ENCODE assay signal across 8 mouse cellular contexts in genomic region chr1:160717742-160718141, GRCm38 (mm10).
DNase-seq lines count a peak whose midpoint lies in the region; ATAC-seq and TF ChIP-seq lines count a peak whose summit lies in the region.

No protein-coding gene starts in this region.

- H3K9ac ChIP-seq in heart, postnatal 0 days (replicated peaks; ENCODE audit: low read depth, low read length): no peak overlapping the region
- no peak overlapping the region for H3K9ac ChIP-seq in heart, embryonic 11.5 days (ENCODE audit: low read depth, low read length)
- H3K9ac ChIP-seq in embryonic facial prominence, embryonic 14.5 days (ENCODE audit: low read depth, low read length): no peak overlapping the region

- H3K27ac ChIP-seq in heart, postnatal 0 days (ENCODE audit: low read depth): no peak overlapping the region
- no peak overlapping the region for H3K27ac ChIP-seq in heart, embryonic 11.5 days (ENCODE audit: low read depth, low read length)
- no peak overlapping the region for H3K27ac ChIP-seq in embryonic facial prominence, embryonic 14.5 days (replicated peaks; ENCODE audit: low read depth, low read length)

- no peaks in the 10 kb centered on the region for H3K9me3 ChIP-seq in heart, postnatal 0 days (replicated peaks; ENCODE audit: control insufficient read depth, low read length)
- no peaks in the 10 kb centered on the region for H3K9me3 ChIP-seq in heart, embryonic 11.5 days (replicated peaks; ENCODE audit: control insufficient read depth, low read length)
- no peaks in the 10 kb centered on the region for H3K9me3 ChIP-seq in embryonic facial prominence, embryonic 14.5 days (ENCODE audit: control insufficient read depth, low read length)

- no peak overlapping the region for H3K4me2 ChIP-seq in heart, postnatal 0 days (ENCODE audit: low read depth, low read length)
- no peak overlapping the region for H3K4me2 ChIP-seq in heart, embryonic 11.5 days
- no peak overlapping the region for H3K4me2 ChIP-seq in embryonic facial prominence, embryonic 14.5 days (ENCODE audit: low read depth, low read length)

- H3K36me3 ChIP-seq in heart, postnatal 0 days (replicated peaks; ENCODE audit: control insufficient read depth, insufficient read depth, low read length): peaks cover 19% of the 10 kb centered on the region
- H3K36me3 ChIP-seq in heart, embryonic 11.5 days (ENCODE audit: control insufficient read depth, insufficient read depth, low read length): peaks cover 4% of the 10 kb centered on the region; the same call in 1 of the 2 replicates
- peaks cover 9% of the 10 kb centered on the region for H3K36me3 ChIP-seq in embryonic facial prominence, embryonic 14.5 days (ENCODE audit: control insufficient read depth, insufficient read depth, low read length)

- H3K4me3 ChIP-seq in heart, postnatal 0 days (ENCODE audit: low read depth, low read length): no peak overlapping the region
- no peak overlapping the region for H3K4me3 ChIP-seq in heart, embryonic 11.5 days (ENCODE audit: low read depth, low read length)
- no peak overlapping the region for H3K4me3 ChIP-seq in embryonic facial prominence, embryonic 14.5 days (ENCODE audit: low read depth, low read length)

- peak; percentile 61 for TF ChIP-seq CTCF in heart, postnatal 0 days (IDR thresholded peaks at IDR 0.05; ENCODE audit: low read depth)

- no peak for ATAC-seq in heart, postnatal 0 days (ENCODE audit: insufficient read depth, low read depth)
- ATAC-seq in heart, embryonic 11.5 days (replicated peaks; ENCODE audit: insufficient number of reproducible peaks, low FRiP score, low TSS enrichment): no peak
- no peak for ATAC-seq in embryonic facial prominence, embryonic 14.5 days (ENCODE audit: low read depth)

- H3K4me1 ChIP-seq in heart, postnatal 0 days (ENCODE audit: control insufficient read depth, insufficient read depth): peaks cover 11% of the 10 kb centered on the region
- H3K4me1 ChIP-seq in heart, embryonic 11.5 days (ENCODE audit: control insufficient read depth, insufficient read depth, low read length): peaks cover 7% of the 10 kb centered on the region
- H3K4me1 ChIP-seq in embryonic facial prominence, embryonic 14.5 days (ENCODE audit: control insufficient read depth, insufficient read depth, low read length): no peaks in the 10 kb centered on the region

- no peak for TF ChIP-seq EP300 in heart, postnatal 0 days (IDR thresholded peaks at IDR 0.05; ENCODE audit: low read depth)

- DNase-seq in heart, postnatal 0 days (ENCODE audit: low spot score): peak; percentile 31
- peak; percentile 28 for DNase-seq in thymus, postnatal 0 days (ENCODE audit: low spot score)
- no peak for DNase-seq in thymus, postnatal 4 days
- peak; percentile 57 for DNase-seq in embryonic facial prominence, embryonic 14.5 days (ENCODE audit: low spot score)
- DNase-seq in spleen, postnatal 4 days (ENCODE audit: low spot score in 2 of 2): no peak
- DNase-seq in kidney, postnatal 10 days: no peak
- no peak for DNase-seq in urinary bladder, postnatal 10 days (ENCODE audit: low spot score)

- 16% methylated on average over 3 of the region's 3 CpGs for WGBS in heart, postnatal 0 days
- 18% methylated on average over 3 of the region's 3 CpGs for WGBS in heart, embryonic 11.5 days (ENCODE audit: insufficient replicate concordance)
- WGBS in embryonic facial prominence, embryonic 14.5 days: 16% methylated on average over 3 of the region's 3 CpGs

- no peaks in the 10 kb centered on the region for H3K27me3 ChIP-seq in heart, postnatal 0 days (ENCODE audit: control insufficient read depth, insufficient read depth, low read length)
- H3K27me3 ChIP-seq in heart, embryonic 11.5 days (ENCODE audit: control insufficient read depth, insufficient read depth, low read length): no peaks in the 10 kb centered on the region
- H3K27me3 ChIP-seq in embryonic facial prominence, embryonic 14.5 days (replicated peaks; ENCODE audit: control insufficient read depth, insufficient read depth, low read length): no peaks in the 10 kb centered on the region

Comparison
In these comparisons a context has a peak if more than half of its experiments do, and no peak if none do; other contexts are left out.
1. DNase-seq: peak in heart, postnatal 0 days (single experiment), thymus, postnatal 0 days (single experiment) and embryonic facial prominence, embryonic 14.5 days (single experiment); none in thymus, postnatal 4 days (single experiment), spleen, postnatal 4 days (0 of 2), kidney, postnatal 10 days (single experiment) and urinary bladder, postnatal 10 days (single experiment).